Comparison of ENCODE assay signal across 15 mouse cellular contexts in the genomic region with DNA sequence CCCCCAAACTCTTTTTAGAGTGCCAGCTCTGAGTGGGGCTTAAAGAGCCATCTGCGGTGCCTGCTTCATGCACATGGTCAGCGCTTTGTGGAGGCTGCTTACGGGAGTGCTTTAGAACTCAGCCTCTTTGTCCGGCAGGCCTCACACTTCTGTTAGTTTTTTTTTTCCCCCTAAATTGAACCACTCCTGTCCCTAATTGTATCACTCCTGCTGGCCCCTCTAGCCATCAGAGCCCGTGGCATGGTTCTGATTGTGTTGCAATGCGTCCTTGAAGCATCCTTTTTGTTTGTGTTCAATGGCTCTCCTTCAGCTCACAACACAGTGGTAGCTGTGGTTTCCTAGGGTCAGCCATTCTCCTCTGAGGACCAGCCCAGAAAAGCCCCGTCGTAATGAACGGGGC.
"Had no signal": no experiment of that assay in that cellular context is flagged by ENCODE, and none has a peak within 500 bp of the region (broad histone marks: within the 10 kb centered on the region; RNA-seq: fewer than 3 reads in every experiment).

No protein-coding gene starts in this region.

- H3K27ac ChIP-seq: layer of hippocampus, adult 2 months; liver, embryonic 13.5 days; midbrain, embryonic 15.5 days; neural tube, embryonic 12.5 days had no signal

- H3K4me3 ChIP-seq: layer of hippocampus, adult 2 months; liver, embryonic 13.5 days; midbrain, embryonic 15.5 days; neural tube, embryonic 12.5 days; stomach, embryonic 15.5 days had no signal

- H3K9ac ChIP-seq: liver, embryonic 13.5 days; liver, postnatal 0 days; midbrain, embryonic 15.5 days; neural tube, embryonic 12.5 days; stomach, embryonic 15.5 days had no signal

- H3K27me3 ChIP-seq: stomach, embryonic 15.5 days had no signal

- H3K9me3 ChIP-seq: liver, embryonic 13.5 days; midbrain, embryonic 15.5 days; neural tube, embryonic 12.5 days; stomach, embryonic 15.5 days had no signal

- H3K4me2 ChIP-seq: liver, embryonic 13.5 days; midbrain, embryonic 15.5 days; neural tube, embryonic 12.5 days; stomach, embryonic 15.5 days had no signal

- ATAC-seq: liver, postnatal 0 days; lung, postnatal 0 days; midbrain, embryonic 15.5 days had no signal

- H3K36me3 ChIP-seq: liver, embryonic 13.5 days; midbrain, embryonic 15.5 days; neural tube, embryonic 12.5 days; stomach, embryonic 15.5 days had no signal

- DNase-seq: kidney, adult 11 months; kidney, postnatal 10 days; kidney, postnatal 4 days; left cerebral cortex, postnatal 4 days; liver; liver, embryonic 13.5 days; liver, postnatal 0 days; lung, postnatal 36 days; thymus, adult 18-20 months; thymus, postnatal 14 days had no signal
